Mouse (Mus musculus): ENCODE measurements around the gene Myct1.

DNA sequence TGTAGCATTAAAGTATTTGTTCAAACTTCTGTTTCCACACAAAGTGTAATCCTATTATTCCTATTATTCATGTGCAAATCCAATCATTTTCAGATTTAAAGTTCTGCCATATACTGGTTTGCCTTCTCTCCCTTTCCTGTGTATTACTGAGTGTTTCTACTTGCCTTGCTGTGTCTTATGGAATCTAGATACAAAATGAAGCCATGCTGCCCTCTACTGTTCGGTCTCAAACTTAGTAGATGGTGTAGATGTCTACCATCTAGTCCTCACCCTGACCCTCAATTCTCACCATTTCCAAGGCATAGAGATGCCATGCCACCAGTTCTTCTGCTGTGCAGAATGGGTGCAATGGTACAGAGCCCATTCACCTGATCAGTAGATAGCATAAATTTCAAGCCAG is 40.8 kb downstream of the Myct1 start:
- no peak for TF ChIP-seq TAL1 (IDR thresholded peaks at IDR 0.05; ENCODE audit: low read length)
- no peak for TF ChIP-seq GATA1 (IDR thresholded peaks at IDR 0.05; ENCODE audit: low read length)

Data from erythroblast, embryonic 14.5 days (primary cell).